Mouse (Mus musculus) liver, embryonic 12.5 days (tissue): ENCODE measurements around the gene Pmfbp1. TPM values are rescaled to one million over a fixed set of nuclear protein-coding genes. Genes with fewer than 3 reads are reported as not detected.
"Not testable (repeated sequence)": the region's sequence is repeated elsewhere in the genome, so short reads cannot be mapped to it uniquely, and the experiment has no call there.

ENCODE experiments used
- ATAC-seq: fragments of 200-750 bp; cut with Nextera tagmentation; 2 replicates; pipeline ENCODE4 v1.8.0; 2017; ENCODE audit warnings: moderate number of reproducible peaks, mild to moderate bottlenecking, moderate library complexity
- H3K27ac ChIP-seq: fragments of 300-500 bp; sonication (generic); 2 replicates; pipeline ENCODE4 v1.5.1; 2016; ENCODE audit warnings: mild to moderate bottlenecking
- H3K27me3 ChIP-seq: fragments of 300-500 bp; sonication (generic); replicated peaks from 2 replicates; pipeline ENCODE4 v1.6.1; 2016; ENCODE audit warnings: mild to moderate bottlenecking, moderate library complexity
- H3K36me3 ChIP-seq: fragments of 300-500 bp; sonication (generic); 2 replicates; pipeline ENCODE4 v1.6.1; 2016; ENCODE audit warnings: mild to moderate bottlenecking, moderate library complexity
- H3K4me1 ChIP-seq: fragments of 300-500 bp; sonication (generic); 2 replicates; pipeline ENCODE4 v1.6.1; 2016
- H3K4me2 ChIP-seq: fragments of 300-500 bp; sonication (generic); 2 replicates; pipeline ENCODE4 v1.6.1; 2016; ENCODE audit warnings: mild to moderate bottlenecking, moderate library complexity
- H3K4me3 ChIP-seq: fragments of 300-500 bp; sonication (generic); 2 replicates; pipeline ENCODE4 v1.5.1; 2016; ENCODE audit warnings: mild to moderate bottlenecking, moderate library complexity
- H3K9ac ChIP-seq: fragments of 300-500 bp; sonication (generic); 2 replicates; pipeline ENCODE4 v1.6.1; 2016; ENCODE audit warnings: mild to moderate bottlenecking, moderate library complexity
- H3K9me3 ChIP-seq: fragments of 300-500 bp; sonication (generic); replicated peaks from 2 replicates; pipeline ENCODE4 v1.6.1; 2016; ENCODE audit warnings: mild to moderate bottlenecking, moderate library complexity
- WGBS: fragments of 180-500 bp; shearing (Covaris S2); methylation state at CpG from one replicate; pipeline ENCODE4 v1.1.7; 2016; ENCODE audit not compliant: insufficient replicate concordance; 5-methylcytosine and 5-hydroxymethylcytosine counted together
- polyA plus RNA-seq: library from polyadenylated mRNA; unstranded; fragments of >200 nt; fragmentation: Nextera tagmentation; extraction: Ambion mirVana; gene quantifications from 2 replicates; pipeline ENCODE4 v1.2.1, GENCODE M21; 2016

Pmfbp1 gene
- not detected in 2 replicates for polyA plus RNA-seq

DNA sequence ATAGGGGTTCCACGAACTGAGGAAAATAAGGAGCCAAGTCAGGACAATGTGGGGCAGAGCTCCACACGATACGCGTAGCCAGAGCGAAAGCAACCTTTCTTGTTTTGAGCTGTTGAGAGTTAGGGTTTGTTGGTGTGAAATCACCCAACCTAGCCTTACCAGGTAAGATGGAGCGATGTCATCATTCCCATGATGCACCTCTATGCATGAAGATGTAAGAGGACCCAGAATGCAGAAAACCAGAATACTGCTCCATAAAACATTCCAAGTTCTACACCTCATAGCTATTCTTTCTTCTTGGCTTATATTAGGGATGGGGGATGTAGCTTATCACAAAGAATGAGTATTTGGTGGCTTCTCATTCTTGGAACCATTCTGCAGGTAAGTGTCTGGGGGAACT is at the start of gene Pmfbp1:
Pmfbp1 (plus strand) TSS at position 301 of the 400 bp plus-strand sequence.
- Histone ChIP-seq H3K27ac (no peak within 1 kb of the TSS), H3K4me1 (no peaks in the 10 kb centered on the region), H3K9ac (no peak within 1 kb of the TSS), H3K4me2 (no peak within 1 kb of the TSS), H3K36me3 (no peaks in the 10 kb centered on the region), H3K4me3 (no peak within 1 kb of the TSS), H3K27me3 (no peaks in the 10 kb centered on the region), H3K9me3 (no peaks in the 10 kb centered on the region)
- 83% methylated on average over 6 of the region's 6 CpGs for WGBS
- no peak for ATAC-seq

GRCm38 (mm10) chr8:109446896-109447295 is 46.9 kb upstream of the Pmfbp1 start:
- not testable (repeated sequence) for H3K36me3 ChIP-seq, H3K27me3 ChIP-seq, H3K9me3 ChIP-seq, H3K4me3 ChIP-seq, H3K27ac ChIP-seq, H3K9ac ChIP-seq, H3K4me1 ChIP-seq, ATAC-seq, H3K4me2 ChIP-seq
- 19% methylated on average over 7 of the region's 7 CpGs for WGBS

GRCm38 (mm10) chr8:109451000-109451399 is 42.8 kb upstream of the Pmfbp1 start:
- no peak for ATAC-seq
- peaks cover 5% of the 10 kb centered on the region; the same call in 1 of the 2 replicates for H3K9me3 ChIP-seq
- H3K27ac ChIP-seq: no peak overlapping the region
- no peaks in the 10 kb centered on the region for H3K36me3 ChIP-seq
- no peak overlapping the region for H3K9ac ChIP-seq
- no peaks in the 10 kb centered on the region for H3K4me1 ChIP-seq
- H3K4me2 ChIP-seq: no peak overlapping the region
- H3K27me3 ChIP-seq: no peaks in the 10 kb centered on the region
- H3K4me3 ChIP-seq: no peak overlapping the region
- WGBS: 58% methylated on average over 7 of the region's 7 CpGs

DNA sequence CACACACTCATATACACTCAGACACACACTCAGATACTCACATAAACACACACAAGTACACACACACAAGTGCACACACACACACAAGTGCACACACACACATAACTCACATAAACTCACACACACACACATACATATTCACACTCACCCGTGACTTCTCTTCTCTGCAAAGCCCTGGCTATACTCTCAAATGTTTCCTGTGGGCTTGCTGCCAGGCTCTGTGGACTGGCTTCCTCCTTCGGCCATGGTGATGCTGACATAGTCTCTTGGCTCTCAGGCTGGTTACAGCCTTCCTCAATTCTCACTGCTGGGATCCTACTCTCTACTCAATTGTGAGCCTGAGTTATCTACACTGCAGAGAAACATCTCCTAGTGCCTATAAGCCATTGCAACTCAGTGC is 38.7 kb upstream of the Pmfbp1 start:
- Histone ChIP-seq H3K27ac (no peak overlapping the region), H3K27me3 (no peaks in the 10 kb centered on the region), H3K4me3 (no peak overlapping the region), H3K4me1 (no peaks in the 10 kb centered on the region), H3K9ac (no peak overlapping the region), H3K36me3 (no peaks in the 10 kb centered on the region), H3K9me3 (peaks cover 5% of the 10 kb centered on the region; the same call in 1 of the 2 replicates), H3K4me2 (no peak overlapping the region)
- 50% methylated on average over 2 of the region's 2 CpGs for WGBS
- ATAC-seq: no peak

- 60% methylated on average over 8 of the region's 8 CpGs for WGBS
- Histone ChIP-seq H3K9me3 (no peaks in the 10 kb centered on the region), H3K9ac (no peak overlapping the region), H3K27ac (no peak overlapping the region), H3K27me3 (no peaks in the 10 kb centered on the region), H3K4me2 (no peak overlapping the region), H3K36me3 (no peaks in the 10 kb centered on the region), H3K4me3 (no peak overlapping the region), H3K4me1 (no peaks in the 10 kb centered on the region)
- ATAC-seq: no peak
These were observed 36.4 kb upstream of the Pmfbp1 start for GRCm38 (mm10) chr8:109457387-109457786.

GRCm38 (mm10) chr8:109458580-109458979 is 35.2 kb upstream of the Pmfbp1 start:
- ATAC-seq: no peak
- no peak overlapping the region for H3K9ac ChIP-seq
- no peak overlapping the region for H3K4me3 ChIP-seq
- H3K4me2 ChIP-seq: no peak overlapping the region
- no peak overlapping the region for H3K27ac ChIP-seq
- H3K9me3 ChIP-seq: no peaks in the 10 kb centered on the region
- H3K4me1 ChIP-seq: no peaks in the 10 kb centered on the region
- no peaks in the 10 kb centered on the region for H3K27me3 ChIP-seq
- 78% methylated on average over 12 of the region's 12 CpGs for WGBS
- no peaks in the 10 kb centered on the region for H3K36me3 ChIP-seq

DNA sequence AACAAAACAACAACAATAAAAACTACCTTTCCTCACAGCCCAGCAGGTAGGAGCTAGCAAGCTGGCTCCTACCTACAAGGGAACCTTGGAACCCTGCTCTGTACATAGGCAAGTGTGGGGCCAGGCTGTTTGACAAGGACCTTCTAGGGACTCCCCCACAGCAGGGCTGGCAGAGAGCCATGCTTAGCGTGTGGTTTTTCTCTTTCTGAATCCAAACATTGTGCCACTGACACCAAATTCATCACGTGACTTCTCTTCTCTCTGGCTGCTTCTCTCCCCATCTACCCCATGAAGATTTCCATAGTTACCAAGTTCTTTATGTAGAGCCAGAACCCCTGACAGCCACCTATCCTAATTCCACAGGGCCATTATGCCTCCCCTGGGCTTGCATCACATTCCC is 30.8 kb upstream of the Pmfbp1 start:
- H3K27ac ChIP-seq: no peak overlapping the region
- no peak overlapping the region for H3K4me2 ChIP-seq
- no peak for ATAC-seq
- H3K4me1 ChIP-seq: no peaks in the 10 kb centered on the region
- 54% methylated on average over 2 of the region's 2 CpGs for WGBS
- H3K36me3 ChIP-seq: no peaks in the 10 kb centered on the region
- no peak overlapping the region for H3K4me3 ChIP-seq
- no peak overlapping the region for H3K9ac ChIP-seq
- H3K9me3 ChIP-seq: no peaks in the 10 kb centered on the region
- no peaks in the 10 kb centered on the region for H3K27me3 ChIP-seq

DNA sequence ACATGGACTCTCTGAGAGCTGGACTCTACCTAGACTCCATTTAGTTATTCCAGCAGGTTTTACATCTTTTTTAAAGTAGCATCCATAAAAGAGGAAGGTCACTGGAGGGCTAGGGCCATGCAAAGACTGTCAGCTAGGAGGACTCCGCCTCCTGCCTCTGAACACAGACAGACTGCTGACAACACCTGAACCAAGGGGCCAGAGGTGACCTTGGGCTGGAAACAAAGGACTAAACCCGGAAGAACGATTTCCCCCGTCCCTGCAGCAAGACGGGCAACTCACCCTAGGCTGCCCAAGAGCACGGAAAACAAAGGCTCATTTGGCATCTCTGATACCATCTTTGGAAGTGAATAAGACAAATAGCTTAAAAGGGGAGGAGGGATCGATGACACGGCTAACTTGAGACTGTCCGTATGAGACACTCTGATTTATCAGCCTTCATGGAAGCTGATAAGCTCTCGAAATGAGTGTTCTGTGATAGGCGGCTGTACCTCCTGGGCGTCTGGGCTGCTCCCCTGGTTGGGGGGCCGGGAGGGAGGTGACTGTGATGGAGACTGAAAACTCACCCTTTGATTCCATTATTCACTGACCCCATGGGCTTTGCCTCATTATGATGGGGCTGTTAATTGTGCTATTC is 30.0 kb upstream of the Pmfbp1 start:
- no peak overlapping the region for H3K4me3 ChIP-seq
- no peak for ATAC-seq
- no peak overlapping the region for H3K9ac ChIP-seq
- no peaks in the 10 kb centered on the region for H3K36me3 ChIP-seq
- H3K27me3 ChIP-seq: no peaks in the 10 kb centered on the region
- H3K27ac ChIP-seq: no peak overlapping the region
- no peaks in the 10 kb centered on the region for H3K9me3 ChIP-seq
- H3K4me2 ChIP-seq: no peak overlapping the region
- WGBS: 31% methylated on average over 13 of the region's 13 CpGs
- no peaks in the 10 kb centered on the region for H3K4me1 ChIP-seq

- no peak overlapping the region for H3K4me3 ChIP-seq
- no peaks in the 10 kb centered on the region for H3K4me1 ChIP-seq
- no peak overlapping the region for H3K27ac ChIP-seq
- WGBS: 58% methylated on average over 15 of the region's 15 CpGs
- H3K4me2 ChIP-seq: no peak overlapping the region
- no peak for ATAC-seq
- no peaks in the 10 kb centered on the region for H3K36me3 ChIP-seq
- H3K9me3 ChIP-seq: no peaks in the 10 kb centered on the region
- H3K27me3 ChIP-seq: no peaks in the 10 kb centered on the region
- H3K9ac ChIP-seq: no peak overlapping the region
These were observed 29.4 kb upstream of the Pmfbp1 start for GRCm38 (mm10) chr8:109464451-109464891.

DNA sequence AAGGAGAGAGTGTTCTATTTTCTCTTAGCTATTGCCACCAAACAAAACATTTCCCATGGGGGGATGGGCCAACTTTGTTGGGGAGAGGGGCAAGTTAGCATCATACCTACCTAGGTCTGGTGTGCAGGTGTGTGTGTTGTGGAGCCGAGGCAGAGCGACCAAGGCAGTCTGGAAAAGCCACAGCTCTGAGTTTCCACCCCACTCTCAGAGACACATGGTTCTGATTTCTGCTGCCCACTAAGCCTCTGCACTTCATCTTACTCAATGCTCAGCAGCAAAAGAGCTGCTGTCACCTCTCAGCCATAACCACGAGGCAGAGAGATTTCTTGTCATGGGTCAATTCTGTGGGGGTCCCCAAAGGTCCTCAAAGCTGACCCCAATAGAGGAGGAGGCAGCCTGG is 28.8 kb upstream of the Pmfbp1 start:
- no peaks in the 10 kb centered on the region for H3K9me3 ChIP-seq
- H3K36me3 ChIP-seq: no peaks in the 10 kb centered on the region
- H3K27ac ChIP-seq: no peak overlapping the region
- H3K27me3 ChIP-seq: no peaks in the 10 kb centered on the region
- ATAC-seq: no peak
- 66% methylated on average over 3 of the region's 3 CpGs for WGBS
- H3K4me3 ChIP-seq: no peak overlapping the region
- H3K4me2 ChIP-seq: no peak overlapping the region
- H3K9ac ChIP-seq: no peak overlapping the region
- H3K4me1 ChIP-seq: no peaks in the 10 kb centered on the region

- Histone ChIP-seq H3K36me3 (no peaks in the 10 kb centered on the region), H3K9ac (no peak overlapping the region), H3K4me2 (no peak overlapping the region), H3K27me3 (no peaks in the 10 kb centered on the region), H3K4me3 (no peak overlapping the region), H3K27ac (no peak overlapping the region), H3K9me3 (no peaks in the 10 kb centered on the region), H3K4me1 (no peaks in the 10 kb centered on the region)
- WGBS: 45% methylated on average over 3 of the region's 3 CpGs
- no peak for ATAC-seq
These were observed 28.1 kb upstream of the Pmfbp1 start for GRCm38 (mm10) chr8:109465761-109466160.

DNA sequence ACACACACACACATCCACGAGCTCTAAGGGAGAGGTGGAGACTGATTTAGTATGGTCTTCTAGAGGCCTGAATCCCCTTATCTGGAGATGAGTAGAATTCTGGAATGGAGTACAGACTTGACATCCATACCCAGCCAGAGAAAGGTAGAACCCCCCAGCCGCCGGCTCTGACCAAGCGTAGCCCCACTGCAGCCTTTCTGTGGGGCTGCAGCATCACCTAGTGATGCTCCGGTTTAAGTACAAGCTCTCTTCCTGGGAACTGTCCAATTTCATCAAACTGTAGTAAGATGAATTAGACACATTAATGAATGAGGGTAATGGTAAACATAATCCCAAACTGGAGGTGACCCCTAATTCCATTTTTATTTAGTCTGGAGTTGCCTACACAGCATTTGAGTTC is 26.3 kb upstream of the Pmfbp1 start:
- ATAC-seq: no peak
- no peaks in the 10 kb centered on the region for H3K9me3 ChIP-seq
- WGBS: 43% methylated on average over 5 of the region's 5 CpGs
- H3K4me2 ChIP-seq: no peak overlapping the region
- no peaks in the 10 kb centered on the region for H3K4me1 ChIP-seq
- H3K27me3 ChIP-seq: no peaks in the 10 kb centered on the region
- no peak overlapping the region for H3K4me3 ChIP-seq
- H3K9ac ChIP-seq: no peak overlapping the region
- no peaks in the 10 kb centered on the region for H3K36me3 ChIP-seq
- no peak overlapping the region for H3K27ac ChIP-seq

DNA sequence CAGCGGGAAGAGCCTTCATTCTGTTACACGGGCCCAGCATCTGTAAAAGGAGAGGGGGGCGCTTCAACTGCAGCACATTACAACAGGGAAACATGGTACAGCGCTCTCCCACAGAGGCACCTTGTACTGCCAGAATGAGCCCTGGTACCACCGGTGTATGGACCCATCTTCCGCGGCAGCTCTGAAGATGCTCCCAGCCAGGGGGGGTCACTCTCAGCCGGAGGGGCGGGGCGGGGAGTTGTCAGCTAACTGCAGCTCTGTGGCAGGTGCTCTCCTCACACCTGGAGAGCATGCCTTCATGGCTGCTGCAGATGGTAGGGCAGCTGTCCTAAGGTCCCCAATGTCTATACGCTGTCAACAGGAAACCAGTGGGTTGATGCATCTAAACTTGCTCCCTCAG is 25.7 kb upstream of the Pmfbp1 start:
- no peak overlapping the region for H3K4me2 ChIP-seq
- 65% methylated on average over 11 of the region's 11 CpGs for WGBS
- no peaks in the 10 kb centered on the region for H3K4me1 ChIP-seq
- H3K36me3 ChIP-seq: no peaks in the 10 kb centered on the region
- no peak overlapping the region for H3K27ac ChIP-seq
- H3K9ac ChIP-seq: no peak overlapping the region
- no peak overlapping the region for H3K4me3 ChIP-seq
- ATAC-seq: no peak
- no peaks in the 10 kb centered on the region for H3K9me3 ChIP-seq
- no peaks in the 10 kb centered on the region for H3K27me3 ChIP-seq
